Mouse (Mus musculus): Measurements from ENCODE around the gene Klf16. TPM values are rescaled to one million over a fixed set of nuclear protein-coding genes. Genes with fewer than 3 reads are reported as not detected.
"Not testable (repeated sequence)": the region's sequence is repeated elsewhere in the genome, so short reads cannot be mapped to it uniquely, and the experiment has no call there.

Gene Klf16
- total RNA-seq, 2 experiments from 2014 or later: 5.2 to 5.5 TPM

DNA sequence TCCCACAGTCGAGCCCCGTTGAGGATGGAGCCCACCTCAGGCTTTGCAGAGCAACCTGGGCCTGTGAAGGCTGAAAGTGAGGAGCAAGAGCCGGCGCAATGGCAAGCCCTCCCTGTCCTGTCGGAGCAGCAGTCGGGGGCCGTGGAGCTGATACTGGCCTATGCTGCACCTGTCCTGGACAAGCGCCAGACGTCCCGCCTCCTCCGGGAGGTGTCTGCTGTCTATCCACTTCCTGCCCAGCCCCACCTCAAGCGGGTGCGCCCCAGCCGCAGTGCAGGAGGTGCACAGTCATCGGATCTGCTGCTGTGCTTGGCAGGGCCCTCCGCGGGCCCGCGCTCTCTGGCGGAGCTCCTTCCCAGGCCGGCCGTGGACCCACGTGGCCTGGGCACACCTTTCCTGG is 29.2 kb upstream of the Klf16 start:
- no peak for DNase-seq

DNA sequence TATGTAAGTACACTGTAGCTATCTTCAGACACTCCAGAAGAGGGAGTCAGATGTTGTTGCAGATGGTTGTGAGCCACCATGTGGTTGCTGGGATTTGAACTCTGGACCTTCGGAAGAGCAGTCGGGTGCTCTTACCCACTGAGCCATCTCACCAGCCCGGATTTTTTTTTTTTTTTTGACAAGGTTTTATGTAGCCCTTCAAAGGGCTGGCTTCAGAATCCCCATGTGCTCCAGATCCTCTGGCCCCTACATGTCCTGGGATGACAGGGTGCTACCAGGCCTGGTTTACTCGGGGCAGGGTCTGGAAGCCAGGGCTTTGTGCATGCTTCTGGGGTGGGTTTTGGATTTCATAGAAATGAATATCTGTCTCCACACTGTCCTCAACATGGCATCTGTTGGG is 28.6 kb upstream of the Klf16 start, which contains the start of gene Gm49322:
Gm49322 (plus strand) TSS at position 301 of the 400 bp plus-strand sequence.
- DNase-seq: not testable (repeated sequence)

DNA sequence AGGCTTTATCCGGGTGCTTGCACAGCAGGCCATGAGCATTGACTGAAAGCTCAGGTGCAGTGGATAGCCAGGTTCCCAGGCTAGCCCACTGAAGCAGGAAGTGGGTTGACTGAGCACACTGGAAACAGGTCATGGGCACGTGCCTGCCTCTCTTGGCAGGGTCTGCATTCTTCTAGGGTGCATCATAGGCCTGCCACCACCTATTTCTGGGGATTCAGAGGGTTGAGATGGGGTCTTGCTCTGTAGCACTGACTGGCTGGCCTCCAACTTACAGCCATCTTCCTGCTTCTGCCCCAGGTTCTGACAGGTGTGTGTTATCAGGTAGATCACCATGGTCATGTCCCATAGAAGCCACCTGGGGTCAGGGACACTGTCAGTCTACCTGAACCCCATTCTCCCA is 27.9 kb upstream of the Klf16 start:
- DNase-seq: no peak

DNA sequence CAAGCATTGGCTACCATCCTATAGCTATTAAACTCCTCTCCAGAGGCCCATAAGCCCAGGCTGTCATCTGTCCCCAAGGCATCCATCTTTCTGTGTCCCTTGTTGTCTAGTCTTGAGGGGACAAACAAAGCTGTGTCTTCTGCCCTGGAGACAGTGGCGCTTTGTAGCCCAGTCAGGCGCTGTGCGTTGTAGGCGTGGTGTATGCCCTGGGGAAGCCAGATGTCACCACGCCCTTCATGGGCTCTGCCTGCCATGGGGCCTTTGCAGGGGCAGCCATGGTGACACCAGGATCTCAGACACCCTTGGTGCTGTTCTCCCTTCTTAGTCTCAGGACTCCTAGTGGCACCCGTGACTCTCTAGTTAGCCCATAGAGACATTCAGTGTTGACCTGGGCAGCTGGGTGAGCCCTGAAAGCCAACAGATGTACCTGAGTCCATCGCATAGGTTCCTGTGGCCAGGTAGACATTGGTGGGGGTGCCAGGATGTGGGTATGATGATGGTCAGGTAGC is 26.9 kb upstream of the Klf16 start:
- no peak for DNase-seq

DNA sequence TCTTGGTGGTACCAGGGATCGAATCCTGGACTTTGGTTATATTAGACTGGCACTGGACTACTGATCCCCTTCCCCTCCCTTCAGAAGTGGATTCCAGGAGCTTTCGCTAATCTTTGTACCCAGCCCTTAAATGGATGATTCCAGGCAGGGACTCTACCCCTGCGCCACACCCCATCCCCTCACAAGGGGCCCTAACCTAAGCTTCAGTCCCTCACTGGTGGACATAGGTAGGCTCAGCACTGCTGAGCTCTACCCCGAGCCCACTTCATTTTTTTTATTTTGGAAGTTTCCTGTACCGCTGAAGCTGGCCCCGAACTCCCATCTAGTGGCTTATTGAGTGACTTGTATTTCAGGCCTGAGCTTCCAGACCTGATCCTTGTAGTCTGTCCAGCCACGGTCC is 26.2 kb upstream of the Klf16 start:
- no peak for DNase-seq

DNA sequence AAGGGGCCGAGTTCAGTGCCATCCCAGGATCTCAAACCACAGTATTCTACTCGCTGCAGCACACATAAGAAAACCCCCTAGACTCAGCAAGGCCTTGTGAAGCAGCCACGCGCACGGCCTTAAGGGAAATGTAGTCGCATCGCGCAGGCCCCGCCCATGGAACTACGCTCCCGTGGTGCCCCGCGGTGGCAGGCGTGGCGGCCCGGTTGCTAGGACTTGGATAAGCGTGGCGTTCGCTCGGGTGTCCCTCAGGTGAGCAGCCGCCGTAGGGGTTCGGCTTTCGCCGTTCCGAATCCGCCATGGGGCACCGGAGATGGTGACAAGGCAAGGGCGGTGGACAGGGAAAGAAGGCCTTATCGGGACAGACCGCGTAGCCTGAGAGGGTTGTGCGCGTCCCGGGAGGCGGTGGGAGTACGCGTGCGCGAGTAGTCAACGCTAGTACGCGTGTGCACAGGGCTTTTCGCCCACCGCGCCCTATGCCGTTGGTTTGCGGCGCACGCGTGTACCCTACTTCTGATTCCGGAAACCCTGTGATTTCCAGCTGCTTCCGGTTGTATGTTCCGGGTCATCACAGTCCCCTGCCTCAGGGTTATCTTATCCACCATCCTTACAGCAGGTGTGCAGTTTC is 25.7 kb upstream of the Klf16 start, which contains the start of the genes Scamp4 and Adat3:
Scamp4 (plus strand) TSS at position 175 of the 628 bp plus-strand sequence.
Adat3 (plus strand) TSS at position 183 of the 628 bp plus-strand sequence.
- DNase-seq: peak; percentile 96 to 98

DNA sequence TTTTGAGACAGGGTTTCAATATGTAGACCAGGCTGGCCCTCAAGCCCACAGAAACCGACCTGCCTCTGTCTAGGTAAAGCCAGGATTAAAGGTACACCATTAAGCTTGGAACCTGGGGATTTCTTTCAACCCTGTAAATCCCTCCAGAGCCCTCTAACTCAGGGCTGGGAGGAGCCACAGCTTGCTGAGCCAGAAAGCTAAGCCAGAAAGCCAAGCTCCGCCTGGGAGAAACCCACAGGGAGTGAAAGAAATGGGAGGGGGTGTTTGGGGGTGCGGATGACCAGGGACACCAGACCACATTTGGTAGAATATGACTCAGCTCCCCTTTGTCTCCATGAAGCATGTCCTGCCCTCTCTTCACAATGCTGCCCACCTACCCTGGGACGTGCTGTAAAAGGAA is 19.2 kb upstream of the Klf16 start:
- DNase-seq: no peak

DNA sequence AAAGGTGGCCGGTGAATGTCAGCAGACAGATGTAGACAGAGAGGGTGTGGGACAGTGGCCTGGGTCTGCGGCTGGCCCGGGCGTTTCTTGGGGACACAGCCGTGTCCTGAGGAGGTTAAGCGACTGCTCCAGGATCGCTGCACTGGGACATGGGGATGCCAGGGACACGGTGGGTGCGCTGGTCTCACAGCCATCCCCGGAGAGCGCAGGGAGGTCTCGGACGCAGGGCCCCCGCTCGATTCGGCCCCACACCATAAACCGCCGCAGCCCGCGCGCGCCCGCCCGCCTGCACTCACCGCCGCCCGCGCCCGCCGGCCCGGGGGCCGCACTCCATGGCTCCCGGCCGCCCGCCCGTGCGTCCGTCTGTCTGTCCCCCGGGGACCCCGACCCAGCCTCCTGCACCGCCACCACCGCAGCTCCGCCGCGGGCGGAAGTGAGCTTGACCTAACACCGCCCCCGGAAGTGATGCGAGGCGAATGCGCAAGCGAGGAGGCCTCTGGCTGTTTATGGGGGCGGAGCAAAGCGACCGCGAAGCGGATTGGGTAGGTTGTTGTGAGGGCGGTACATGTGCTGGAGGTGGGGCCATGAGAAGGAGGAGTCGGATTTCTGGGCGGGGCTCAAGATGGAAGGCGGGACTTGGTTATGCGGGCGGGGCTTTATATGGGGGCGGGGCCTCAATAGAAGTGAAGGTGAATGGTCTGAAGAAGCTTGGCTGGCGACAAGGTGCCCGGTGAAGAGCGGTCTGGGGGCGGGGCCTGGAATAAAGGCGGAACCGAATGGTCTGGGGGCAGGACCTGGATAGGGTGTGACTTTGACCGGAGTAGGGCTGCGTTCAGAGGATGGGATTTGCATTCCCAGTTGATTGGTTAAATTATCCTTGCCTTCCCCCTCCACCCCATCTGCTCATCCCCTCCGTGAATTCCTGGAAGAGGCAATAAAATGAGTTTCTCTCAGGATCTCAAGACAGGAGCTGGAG is 13.0 kb upstream of the Klf16 start, which contains the start of gene Abhd17a:
Abhd17a (minus strand) TSS at position 463 of the 976 bp plus-strand sequence.
- peak; percentile 97 for DNase-seq

DNA sequence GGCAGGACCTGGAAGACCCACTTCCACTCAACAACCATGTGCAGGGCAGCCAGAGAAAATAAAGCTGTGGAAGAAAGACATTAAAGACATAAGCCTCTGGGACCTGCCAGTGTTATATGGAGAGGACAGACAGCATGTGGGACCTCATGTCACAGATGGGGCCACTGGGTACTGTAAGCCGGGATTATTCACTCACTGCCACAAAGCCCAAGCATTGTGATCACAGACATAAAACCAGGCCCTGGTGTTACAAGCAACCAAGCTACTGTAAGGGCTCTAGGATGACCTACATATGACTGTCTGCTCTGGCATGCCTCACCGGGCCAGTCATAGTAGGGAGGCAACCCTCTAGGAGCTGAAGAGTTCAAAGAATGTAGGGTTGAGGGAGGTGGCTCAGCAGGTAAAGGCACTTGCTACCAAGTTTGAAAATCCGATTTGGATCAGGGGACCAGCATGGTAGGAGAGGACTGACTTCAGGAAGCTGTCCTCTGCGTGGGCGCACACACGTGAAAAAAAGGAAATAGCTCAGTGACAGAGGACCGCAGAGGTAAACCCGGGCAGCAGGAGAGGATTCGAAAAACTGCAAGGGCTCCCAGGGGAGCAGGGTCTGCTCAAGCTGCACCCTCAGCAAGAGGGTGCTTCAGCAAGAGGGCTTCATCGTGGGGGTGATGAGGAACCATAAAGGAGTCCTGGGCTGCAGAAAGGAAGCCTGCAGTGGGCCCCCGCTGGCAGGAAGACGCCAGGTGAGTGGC is 12.2 kb upstream of the Klf16 start:
- no peak for DNase-seq

DNA sequence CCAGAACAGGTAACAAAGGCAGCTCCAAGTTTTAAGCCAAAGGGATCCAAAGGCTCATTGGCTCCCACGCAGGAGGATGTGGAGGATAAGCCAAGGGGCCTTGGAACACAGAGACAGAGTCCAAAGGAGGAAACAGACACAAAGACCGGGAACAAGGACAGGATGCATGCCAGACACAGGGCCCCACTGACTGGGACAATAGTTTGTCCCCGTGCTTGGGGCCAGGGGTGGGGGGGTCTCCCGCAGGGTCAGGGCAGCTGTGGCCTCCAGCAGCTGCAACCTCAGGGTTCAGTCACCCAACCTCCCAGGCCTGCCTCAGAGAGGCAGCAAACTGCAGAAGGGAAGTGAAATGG is 10.2 kb upstream of the Klf16 start:
- peak; percentile 57 to 82 for DNase-seq

DNA sequence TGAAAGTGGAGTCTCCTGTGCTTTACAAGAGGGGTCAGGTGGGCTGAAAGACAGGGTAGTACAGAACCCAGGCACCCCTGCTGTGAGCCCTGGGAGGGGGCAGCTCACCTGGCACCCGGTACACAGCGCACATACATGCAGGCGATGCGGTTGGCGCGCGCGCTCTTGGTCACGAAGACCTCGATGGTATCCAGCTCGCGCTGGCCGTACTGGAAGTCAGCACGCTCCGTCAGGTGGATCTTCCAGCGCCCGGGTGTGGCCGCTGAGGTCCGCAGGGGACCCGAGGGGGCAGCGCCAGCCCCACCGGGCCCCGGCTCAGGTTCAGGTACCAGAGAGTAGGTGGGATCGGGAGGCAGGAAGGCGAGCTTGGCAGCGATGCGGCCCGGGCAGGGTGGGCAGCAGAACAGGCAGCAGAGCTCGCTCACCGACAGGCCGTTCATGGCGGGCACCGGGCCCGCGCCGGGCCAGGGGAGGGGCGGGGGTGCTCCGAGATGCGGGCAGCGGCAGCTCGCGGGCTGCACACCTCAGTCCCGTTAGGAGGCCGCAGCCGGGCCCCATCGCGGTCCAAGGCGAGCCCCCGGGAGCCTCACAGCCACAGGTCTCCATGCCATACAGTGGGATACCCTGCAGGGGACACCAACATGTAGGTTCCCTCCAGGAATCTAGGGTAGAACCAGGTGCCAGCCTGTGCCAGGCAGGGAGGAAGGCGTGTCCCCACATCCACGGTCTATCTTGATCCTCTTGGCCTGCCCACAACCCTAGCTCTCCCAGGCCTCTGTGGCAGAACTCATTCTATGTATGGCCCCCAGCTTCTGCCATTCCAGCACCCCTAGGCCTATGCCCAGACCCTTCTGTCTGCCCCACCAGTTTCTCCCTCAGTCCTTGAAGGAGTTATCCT is 9.5 kb upstream of the Klf16 start:
- no peak for DNase-seq

DNA sequence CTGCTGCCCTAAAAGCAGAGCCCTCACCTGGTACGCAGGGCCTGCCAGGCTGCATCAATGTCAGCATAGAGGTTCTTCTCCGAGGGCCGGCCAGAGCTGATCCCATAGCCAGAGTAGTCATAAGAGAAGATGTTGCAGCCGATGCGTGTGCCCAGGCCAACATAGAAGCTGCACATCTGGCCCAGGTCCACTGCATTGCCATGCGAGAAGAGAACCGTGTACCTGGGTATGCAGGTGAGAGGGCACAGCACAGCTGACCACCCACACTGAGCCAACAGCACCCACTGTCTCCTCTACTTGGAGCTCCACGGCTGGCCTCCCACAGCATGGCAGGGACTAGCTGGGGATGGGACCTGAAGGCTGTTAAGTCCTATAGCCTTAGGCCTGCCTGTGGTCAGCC is 8.5 kb upstream of the Klf16 start:
- no peak for DNase-seq

DNA sequence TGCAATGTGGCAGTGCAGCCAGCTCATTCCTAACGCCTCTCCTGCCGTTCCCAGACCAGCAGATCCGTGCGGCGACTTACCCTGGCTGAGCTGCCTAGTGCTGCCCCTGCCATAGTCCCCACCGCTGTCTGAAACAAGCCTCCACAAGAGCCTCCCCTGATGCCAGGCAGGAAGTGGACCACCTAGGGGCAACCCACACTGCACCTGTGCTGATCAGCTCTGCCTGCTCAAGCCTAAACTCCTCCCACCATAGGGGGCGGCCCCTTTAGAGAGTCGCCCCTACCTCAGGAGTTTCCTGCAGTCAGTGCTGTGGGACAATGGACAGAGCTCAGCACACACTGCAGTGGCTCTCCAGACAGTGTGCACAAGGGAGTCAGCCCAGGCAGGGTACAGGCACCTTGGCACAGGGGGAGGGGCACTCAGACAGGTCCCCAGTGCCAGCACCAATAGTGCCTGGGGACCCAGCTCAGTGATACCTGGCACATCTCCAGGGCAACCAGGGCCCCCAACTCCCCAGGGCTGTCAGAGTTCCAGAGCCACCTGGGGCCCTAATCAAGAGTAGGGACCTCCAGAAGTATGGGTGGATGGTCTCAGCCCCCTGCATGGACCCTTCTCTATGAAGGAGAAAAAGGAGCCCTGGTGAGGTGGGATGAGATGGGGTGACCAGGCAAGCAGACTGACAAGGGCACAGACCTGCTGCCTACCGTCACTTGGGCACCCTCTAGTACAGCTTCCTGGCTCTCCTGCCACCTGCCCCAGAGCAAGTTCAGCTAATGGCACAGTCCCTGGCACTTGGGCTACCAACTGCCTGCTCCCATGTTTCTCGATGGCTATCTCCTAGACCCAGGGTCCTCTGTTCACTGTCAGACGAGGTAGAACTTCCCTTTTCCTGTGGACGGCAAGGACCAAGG is 7.8 kb upstream of the Klf16 start:
- DNase-seq: no peak

DNA sequence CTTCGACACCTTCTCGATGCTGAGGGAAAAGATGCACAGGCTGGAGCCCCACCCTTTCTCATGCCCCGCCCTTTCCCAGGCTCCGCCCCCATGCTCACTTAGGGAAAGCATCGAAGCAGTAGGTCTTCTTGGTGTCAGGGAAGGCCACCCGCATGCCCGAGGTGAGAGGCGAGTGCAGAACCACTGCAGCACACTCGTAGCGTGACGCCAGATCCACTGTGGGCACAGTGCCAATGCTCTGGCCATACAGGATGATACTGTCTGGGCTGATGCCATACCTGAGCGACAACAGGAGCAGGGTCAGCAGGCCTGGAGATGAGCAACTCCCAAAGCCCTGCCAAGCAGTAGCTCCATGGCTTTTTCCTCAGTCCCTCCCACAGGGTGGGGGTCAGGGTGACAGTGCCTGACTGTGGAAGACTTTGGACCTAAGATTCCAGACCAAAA is 6.9 kb upstream of the Klf16 start:
- DNase-seq: peak in 1 of 2 experiments; percentile 48

DNA sequence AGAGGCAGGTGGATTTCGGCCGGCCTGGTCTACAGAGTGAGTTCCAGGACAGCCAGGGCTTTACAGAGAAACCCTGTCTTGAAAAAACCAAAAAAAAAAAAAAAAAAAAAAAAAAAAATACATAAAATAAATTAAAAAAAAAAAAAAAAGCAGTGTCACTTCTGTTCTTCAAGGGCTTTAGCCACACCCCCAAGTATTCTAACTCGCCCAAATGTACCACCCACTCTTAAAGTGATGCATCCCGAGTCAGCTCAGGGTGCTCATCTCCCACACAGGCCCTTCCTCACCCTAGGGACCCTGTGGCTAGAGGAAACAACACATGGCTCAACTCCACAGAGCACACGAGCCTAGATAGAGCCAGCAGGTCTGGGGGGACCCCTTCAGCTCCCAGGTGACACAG is 5.9 kb upstream of the Klf16 start:
- no peak for DNase-seq

DNA sequence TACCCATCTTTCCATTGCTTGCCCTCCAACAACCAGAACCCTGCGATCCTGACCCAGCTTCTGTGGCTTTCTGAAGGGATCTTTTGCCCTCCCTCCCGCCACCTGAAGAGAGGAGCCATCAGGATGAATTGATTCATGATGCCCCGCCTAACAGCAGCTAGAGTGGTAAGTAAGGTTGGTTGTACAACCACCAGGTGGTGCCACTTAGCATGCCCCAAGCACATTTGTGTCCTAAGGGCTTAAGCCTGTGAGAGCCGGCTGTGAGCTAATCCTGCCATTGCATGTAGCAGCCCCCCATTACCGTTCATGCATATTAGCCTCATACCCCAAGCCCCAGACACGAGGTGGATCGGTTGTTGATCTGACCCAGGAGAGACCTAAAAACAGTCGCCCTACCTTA is 1.8 kb upstream of the Klf16 start:
- peak; percentile 65 to 68 for DNase-seq

DNA sequence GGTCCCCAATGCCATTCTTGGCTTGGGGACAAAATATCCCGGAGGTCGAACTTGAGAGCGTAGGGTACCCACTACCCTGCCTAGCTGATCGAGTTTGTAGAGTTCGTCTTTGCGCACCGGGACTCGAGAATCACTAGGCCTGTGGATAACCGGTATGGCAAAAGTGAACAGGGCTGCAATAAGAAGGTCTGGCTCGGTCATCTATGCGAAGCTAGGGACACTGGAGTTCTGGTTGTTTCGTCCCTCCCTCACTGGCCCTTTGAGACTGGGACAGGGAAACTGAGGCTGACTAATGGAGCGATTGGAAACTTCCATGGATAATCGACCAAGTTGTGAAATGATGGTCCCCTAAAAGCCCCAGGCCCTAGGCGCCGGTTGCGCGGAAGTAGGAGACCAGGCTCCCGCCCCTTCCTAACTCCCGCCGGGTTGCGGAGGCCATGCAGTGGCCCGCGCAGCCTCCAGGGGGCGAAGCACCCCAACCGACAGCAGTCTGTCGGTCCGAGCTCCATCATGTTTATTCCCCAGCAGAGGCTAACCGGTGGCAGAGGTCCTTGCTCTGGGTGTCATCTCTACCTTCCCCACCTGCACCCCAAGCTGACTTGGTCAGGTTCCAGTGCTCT is 1.1 kb upstream of the Klf16 start:
- DNase-seq: peak; percentile 87 to 88

DNA sequence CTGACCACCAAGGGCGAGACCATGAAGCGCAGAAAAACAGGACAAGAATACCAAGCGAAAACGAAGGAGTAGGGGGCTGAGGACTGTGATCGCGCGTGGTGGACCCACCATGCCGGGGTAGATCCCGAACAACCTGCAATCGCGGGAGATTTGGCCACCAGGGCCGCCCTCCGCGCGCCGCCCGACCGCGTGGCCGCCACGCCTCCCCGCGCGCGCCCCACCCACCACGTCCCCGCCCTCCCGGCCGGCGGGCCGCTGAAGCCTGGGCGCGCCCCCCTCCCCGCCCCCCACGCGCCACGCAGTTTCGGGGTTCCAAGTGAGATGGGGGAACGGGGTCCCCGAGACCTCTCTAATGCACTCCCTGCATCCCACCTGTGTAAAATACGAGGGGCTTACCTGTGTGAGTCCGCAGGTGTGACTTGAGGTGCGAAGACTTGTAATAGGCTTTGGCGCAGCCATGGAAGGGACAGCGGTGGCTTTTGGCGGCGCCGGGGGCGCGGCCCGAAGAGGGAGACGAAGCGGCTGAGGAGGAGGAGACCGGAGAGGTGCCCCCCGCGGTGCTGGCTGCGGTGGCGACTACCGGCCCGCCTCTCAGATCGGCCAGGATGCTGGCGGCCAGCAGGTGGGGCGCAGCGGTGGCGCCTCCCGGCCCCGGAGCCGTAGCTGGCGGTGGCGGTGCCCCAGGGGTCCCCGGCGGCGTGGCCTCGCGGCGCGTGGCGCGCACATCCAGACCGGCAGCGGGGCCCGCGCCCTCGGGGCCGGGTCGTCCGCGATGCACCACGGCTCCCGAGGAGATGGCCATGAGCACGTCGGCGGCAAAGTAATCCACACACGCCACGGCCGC is 548 bp downstream of the Klf16 start:
- DNase-seq: peak; percentile 55 to 61

DNA sequence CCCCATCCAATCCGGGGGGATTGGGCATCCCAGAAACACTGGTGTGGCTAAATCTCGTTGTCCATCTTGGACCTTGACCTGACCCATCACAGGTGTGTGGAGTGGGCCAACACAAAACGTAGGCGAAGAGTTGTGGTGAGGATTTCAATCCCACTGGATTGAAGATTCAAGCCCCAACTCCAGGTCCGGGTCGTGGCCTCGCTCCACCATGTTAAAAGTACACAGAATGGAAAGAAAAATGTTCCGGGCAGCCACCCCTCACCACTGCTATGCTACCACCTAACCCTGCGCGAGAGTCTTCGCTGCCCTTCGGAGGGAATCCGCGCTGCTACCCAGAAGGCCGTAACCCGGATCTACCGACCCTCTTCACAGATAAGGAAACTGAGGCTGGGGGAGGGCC is 1.2 kb downstream of the Klf16 start:
- no peak for DNase-seq
